12 mouse cellular contexts compared by ENCODE assay signal in the genomic region with DNA sequence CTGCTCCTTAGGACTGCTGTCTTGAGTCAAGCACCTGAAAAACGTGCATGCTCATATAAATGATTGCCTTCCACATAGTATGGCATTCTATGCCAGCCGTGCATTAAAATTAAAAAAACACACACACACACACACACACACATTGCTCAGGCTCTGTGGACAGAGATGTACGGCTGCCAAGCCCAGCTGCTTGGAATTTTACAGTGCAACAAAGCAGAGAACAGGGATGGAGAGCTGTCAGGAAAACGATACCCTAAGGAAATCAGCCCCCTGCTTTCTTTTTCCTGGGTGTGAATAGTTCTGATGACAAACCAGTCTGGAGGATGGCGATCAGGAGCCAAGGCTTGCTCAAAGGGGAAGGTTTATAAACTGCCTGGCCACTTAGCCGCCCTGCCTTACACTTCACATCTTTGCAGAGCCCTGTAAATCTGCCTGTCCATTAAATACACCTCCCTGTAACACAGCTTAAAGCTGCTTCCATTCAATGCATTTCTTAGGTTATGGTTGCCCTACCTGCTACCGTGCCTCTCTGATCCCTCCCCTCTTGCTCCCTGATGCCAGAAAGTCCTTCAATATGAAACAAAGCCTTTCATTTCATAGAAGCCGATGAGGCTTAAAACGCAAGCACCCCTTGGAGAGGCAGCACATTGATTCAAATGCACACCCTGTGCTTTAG. TPM values are rescaled to one million over a fixed set of nuclear protein-coding genes. Genes with fewer than 3 reads are reported as not detected.
DNase-seq lines count a peak whose midpoint lies in the region; ATAC-seq and TF ChIP-seq lines count a peak whose summit lies in the region.
"Had no signal": no experiment of that assay in that cellular context is flagged by ENCODE, and none has a peak within 500 bp of the region (broad histone marks: within the 10 kb centered on the region; RNA-seq: fewer than 3 reads in every experiment).

No protein-coding gene starts in this region.

- no peak overlapping the region for H3K9ac ChIP-seq in lung, embryonic 15.5 days
- H3K9ac ChIP-seq in forebrain, embryonic 12.5 days = no peak overlapping the region
- no peak overlapping the region for H3K9ac ChIP-seq in limb, embryonic 13.5 days
- H3K9ac ChIP-seq in neural tube, embryonic 15.5 days (replicated peaks) = no peak overlapping the region
- no peak overlapping the region for H3K9ac ChIP-seq in kidney, embryonic 14.5 days (ENCODE audit: low read depth, low read length)
- H3K9ac ChIP-seq: heart, embryonic 15.5 days; liver, embryonic 12.5 days had no signal

- H3K4me1 ChIP-seq in lung, embryonic 15.5 days = peaks cover 32% of the 10 kb centered on the region
- H3K4me1 ChIP-seq in lung, adult 2 months (ENCODE audit: control insufficient read depth, insufficient read depth, low read length) = no peaks in the 10 kb centered on the region
- H3K4me1 ChIP-seq in forebrain, embryonic 12.5 days = peaks cover 13% of the 10 kb centered on the region
- peaks cover 30% of the 10 kb centered on the region for H3K4me1 ChIP-seq in limb, embryonic 13.5 days
- peaks cover 25% of the 10 kb centered on the region for H3K4me1 ChIP-seq in neural tube, embryonic 15.5 days
- H3K4me1 ChIP-seq in kidney, embryonic 14.5 days (ENCODE audit: control insufficient read depth, insufficient read depth, low read length) = 0 out of 2 replicates have a peak, but pooled peaks cover 5% of the 10 kb centered on the region
- H3K4me1 ChIP-seq: liver, embryonic 12.5 days had no signal

- no peak overlapping the region for H3K4me2 ChIP-seq in lung, embryonic 15.5 days
- H3K4me2 ChIP-seq in forebrain, embryonic 12.5 days = no peak overlapping the region
- peak overlapping the region; percentile 25 for H3K4me2 ChIP-seq in limb, embryonic 13.5 days (replicated peaks)
- no peak overlapping the region for H3K4me2 ChIP-seq in neural tube, embryonic 15.5 days
- H3K4me2 ChIP-seq in kidney, embryonic 14.5 days (replicated peaks; ENCODE audit: low read depth, low read length) = no peak overlapping the region
- H3K4me2 ChIP-seq: heart, embryonic 15.5 days; liver, embryonic 12.5 days had no signal

- H3K36me3 ChIP-seq in lung, embryonic 15.5 days = 0 out of 2 replicates have a peak, but pooled peaks cover 4% of the 10 kb centered on the region
- H3K36me3 ChIP-seq in forebrain, embryonic 12.5 days (replicated peaks) = no peaks in the 10 kb centered on the region
- H3K36me3 ChIP-seq in limb, embryonic 13.5 days = no peaks in the 10 kb centered on the region
- no peaks in the 10 kb centered on the region for H3K36me3 ChIP-seq in neural tube, embryonic 15.5 days
- H3K36me3 ChIP-seq in kidney, embryonic 14.5 days (ENCODE audit: control insufficient read depth, insufficient read depth, low read length) = no peaks in the 10 kb centered on the region
- H3K36me3 ChIP-seq: heart, embryonic 15.5 days; liver, embryonic 12.5 days had no signal

- no peak overlapping the region for H3K4me3 ChIP-seq in lung, embryonic 15.5 days
- no peak overlapping the region for H3K4me3 ChIP-seq in lung, adult 2 months (replicated peaks; ENCODE audit: extremely low read depth, low read depth, low read length)
- no peak overlapping the region for H3K4me3 ChIP-seq in forebrain, embryonic 12.5 days (replicated peaks)
- no peak overlapping the region for H3K4me3 ChIP-seq in limb, embryonic 13.5 days
- no peak overlapping the region for H3K4me3 ChIP-seq in neural tube, embryonic 15.5 days (replicated peaks)
- H3K4me3 ChIP-seq in kidney, embryonic 14.5 days (ENCODE audit: low read length) = no peak overlapping the region
- H3K4me3 ChIP-seq: heart, embryonic 15.5 days; liver, embryonic 12.5 days had no signal

- ATAC-seq in lung, embryonic 15.5 days (ENCODE audit: borderline replicate concordance, extremely low read depth, low FRiP score, low TSS enrichment) = no peak
- ATAC-seq in forebrain, embryonic 12.5 days (ENCODE audit: low FRiP score) = no peak
- ATAC-seq in limb, embryonic 13.5 days (ENCODE audit: low FRiP score, low read depth) = peak; percentile 52
- peak; percentile 58; the same call in 1 of the 2 replicates for ATAC-seq in neural tube, embryonic 15.5 days (ENCODE audit: low FRiP score)
- no peak for ATAC-seq in kidney, embryonic 14.5 days (ENCODE audit: low FRiP score, low TSS enrichment)
- ATAC-seq: liver, embryonic 12.5 days had no signal

- TF ChIP-seq POLR2A in lung, adult 2 months (IDR thresholded peaks at IDR 0.05; ENCODE audit: borderline replicate concordance, extremely low read depth, low read depth, low read length) = no peak

- H3K9me3 ChIP-seq in lung, embryonic 15.5 days = no peaks in the 10 kb centered on the region; the same call in 1 of the 2 replicates
- peaks cover 19% of the 10 kb centered on the region; the same call in 1 of the 2 replicates for H3K9me3 ChIP-seq in forebrain, embryonic 12.5 days
- H3K9me3 ChIP-seq in limb, embryonic 13.5 days = peaks cover 19% of the 10 kb centered on the region
- no peaks in the 10 kb centered on the region for H3K9me3 ChIP-seq in neural tube, embryonic 15.5 days (replicated peaks)
- peaks cover 13% of the 10 kb centered on the region; the same call in 1 of the 2 replicates for H3K9me3 ChIP-seq in kidney, embryonic 14.5 days (ENCODE audit: control insufficient read depth, low read length)
- H3K9me3 ChIP-seq: heart, embryonic 15.5 days; liver, embryonic 12.5 days had no signal

- no peaks in the 10 kb centered on the region for H3K27me3 ChIP-seq in lung, embryonic 15.5 days
- no peaks in the 10 kb centered on the region for H3K27me3 ChIP-seq in forebrain, embryonic 12.5 days
- no peaks in the 10 kb centered on the region for H3K27me3 ChIP-seq in limb, embryonic 13.5 days
- H3K27me3 ChIP-seq in neural tube, embryonic 15.5 days (replicated peaks) = no peaks in the 10 kb centered on the region
- no peaks in the 10 kb centered on the region for H3K27me3 ChIP-seq in kidney, embryonic 14.5 days (ENCODE audit: control insufficient read depth, insufficient read depth, low read length)
- H3K27me3 ChIP-seq: heart, embryonic 15.5 days had no signal

- WGBS in lung, embryonic 15.5 days = 32% methylated on average over 9 of the region's 9 CpGs
- 53% methylated on average over 9 of the region's 9 CpGs for WGBS in lung, adult 2 months
- 35% methylated on average over 9 of the region's 9 CpGs for WGBS in forebrain, embryonic 12.5 days
- WGBS in limb, embryonic 13.5 days = 23% methylated on average over 9 of the region's 9 CpGs
- 16% methylated on average over 9 of the region's 9 CpGs for WGBS in neural tube, embryonic 15.5 days
- WGBS in kidney, embryonic 14.5 days = 33% methylated on average over 9 of the region's 9 CpGs

- DNase-seq in lung, adult 2 months = no peak
- no peak for DNase-seq in urinary bladder, postnatal 36 days (ENCODE audit: low spot score in 2 of 2)
- DNase-seq: cerebellum, adult 2 months; kidney, postnatal 4 days had no signal

- no peak for TF ChIP-seq CTCF in lung, adult 2 months (IDR thresholded peaks at IDR 0.05; ENCODE audit: insufficient read depth, low read length)

- H3K27ac ChIP-seq in lung, embryonic 15.5 days = peak overlapping the region; percentile 60
- peak overlapping the region; percentile 71 for H3K27ac ChIP-seq in forebrain, embryonic 12.5 days
- H3K27ac ChIP-seq in limb, embryonic 13.5 days = peak overlapping the region; percentile 73
- H3K27ac ChIP-seq in neural tube, embryonic 15.5 days (replicated peaks) = peak overlapping the region; percentile 75
- no peak overlapping the region for H3K27ac ChIP-seq in kidney, embryonic 14.5 days (ENCODE audit: low read depth, low read length)
- H3K27ac ChIP-seq: heart, embryonic 15.5 days; liver, embryonic 12.5 days; macrophage had no signal

RNA-seq across cellular contexts. Expression of gene Traf3ip2, which starts 15.5 kb away (rescaled TPM):
- polyA plus RNA-seq in lung, embryonic 15.5 days (2015; fragmentation: Nextera tagmentation; extraction: Ambion mirVana) = 30.1 and 33.5 TPM in 2 replicates
- polyA plus RNA-seq in lung, adult 2 months (2012; rRNA removed) = 20.0 and 23.2 TPM in 2 replicates
- polyA plus RNA-seq in forebrain, embryonic 12.5 days (2016; fragmentation: Nextera tagmentation; extraction: Ambion mirVana) = 4.7 and 6.0 TPM in 2 replicates
- polyA plus RNA-seq in limb, embryonic 13.5 days (2015; fragmentation: Nextera tagmentation; extraction: Ambion mirVana) = 8.5 and 9.0 TPM in 2 replicates
- 3.8 and 9.4 TPM in 2 replicates for polyA plus RNA-seq in neural tube, embryonic 15.5 days (2015; fragmentation: Nextera tagmentation; extraction: Ambion mirVana)
- 16.6 and 19.6 TPM in 2 replicates for polyA plus RNA-seq in kidney, embryonic 14.5 days (2014; fragmentation: Nextera tagmentation; extraction: Ambion mirVana)

Comparison
In these comparisons a context has a peak if more than half of its experiments do, and no peak if none do; other contexts are left out.
1. ATAC-seq: peak in limb, embryonic 13.5 days (single experiment) and neural tube, embryonic 15.5 days (single experiment); none in lung, embryonic 15.5 days (single experiment), forebrain, embryonic 12.5 days (single experiment) and kidney, embryonic 14.5 days (single experiment).